Mouse (Mus musculus): ENCODE results near the gene Orc1.

Orc1 gene

GRCm38 (mm10) chr4:108578840-108579742 lies at the start of gene Orc1, which contains the start of gene Prpf38a:
Gene Orc1, plus strand, starts transcription at chr4:108579423.
Gene Prpf38a, minus strand, starts transcription at chr4:108579336.
- DNase-seq, result peak; percentile 98

DNA sequence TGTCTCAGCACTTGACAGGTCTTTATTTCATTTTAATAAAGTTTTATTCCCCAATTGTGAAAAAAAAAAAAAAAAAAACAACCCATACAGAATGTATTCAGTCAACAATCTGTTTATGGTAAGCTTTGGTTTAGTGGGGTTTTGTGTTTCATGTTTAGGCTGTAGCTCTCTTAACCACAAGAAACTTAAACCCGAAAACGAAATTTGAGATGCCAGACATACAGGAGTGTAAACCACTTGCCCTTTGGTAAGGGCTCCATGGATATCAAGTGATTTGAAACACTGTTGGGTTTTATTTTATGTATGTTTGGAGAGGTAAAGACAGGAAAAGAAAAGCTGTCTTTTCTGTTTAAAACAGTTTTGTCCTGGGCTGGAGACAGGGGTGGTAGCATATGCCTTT lies 39.5 kb upstream of the Orc1 start:
- no peak for DNase-seq

DNA sequence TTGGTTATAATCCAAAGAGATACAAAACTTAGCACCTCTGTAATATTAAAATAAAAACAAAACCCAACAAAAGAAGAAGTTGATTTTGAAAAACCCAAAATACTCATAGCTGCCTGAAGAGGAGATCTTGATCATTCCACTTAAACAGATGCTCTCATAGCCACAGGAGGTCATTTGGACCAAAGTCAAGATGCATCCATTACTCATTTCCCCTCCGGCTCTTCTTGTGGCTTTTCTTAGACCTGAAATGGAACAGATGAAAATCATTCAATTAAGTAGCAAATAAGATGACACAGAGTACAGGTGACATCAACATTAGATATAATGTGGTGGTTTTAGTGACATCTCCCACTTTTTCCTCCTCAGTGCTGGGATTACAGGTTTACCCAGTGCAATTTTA lies 14.2 kb upstream of the Orc1 start:
- DNase-seq, result no peak

GRCm38 (mm10) chr4:108572644-108573043 lies 6.6 kb upstream of the Orc1 start:
- no peak for DNase-seq

GRCm38 (mm10) chr4:108579743-108580411 lies 654 bp downstream of the Orc1 start:
- no peak for DNase-seq

- DNase-seq, result no peak
These were observed 14.2 kb downstream of the Orc1 start for GRCm38 (mm10) chr4:108593376-108593775.

- DNase-seq, result no peak
These were observed 16.6 kb downstream of the Orc1 start for GRCm38 (mm10) chr4:108595785-108596184.

- no peak for DNase-seq
These were observed 19.1 kb downstream of the Orc1 start for GRCm38 (mm10) chr4:108598306-108598705.

- no peak for DNase-seq
These were observed 22.6 kb downstream of the Orc1 start for GRCm38 (mm10) chr4:108601870-108602269.

DNA sequence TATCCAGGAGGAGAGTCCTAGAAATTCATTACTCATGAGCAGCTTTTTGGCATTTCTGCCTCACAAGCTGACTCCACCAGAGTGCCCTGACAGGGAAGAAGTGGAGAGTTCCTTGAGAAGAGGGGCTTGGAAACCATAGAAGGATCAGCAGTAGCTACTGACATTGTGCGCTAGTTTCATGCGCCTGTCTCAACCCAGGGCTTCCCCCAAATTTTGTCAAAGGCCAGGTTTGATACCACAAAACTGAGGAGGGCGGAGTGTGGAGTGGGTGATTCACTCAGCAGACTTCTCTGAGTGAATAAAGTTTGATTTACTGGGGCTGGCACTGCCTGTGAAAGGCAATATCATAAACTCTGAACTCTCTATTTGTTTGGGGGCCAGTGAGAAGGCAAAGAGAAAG lies 29.4 kb downstream of the Orc1 start:
- DNase-seq, result no peak

GRCm38 (mm10) chr4:108610935-108611334 lies 31.7 kb downstream of the Orc1 start:
- no peak for DNase-seq

DNA sequence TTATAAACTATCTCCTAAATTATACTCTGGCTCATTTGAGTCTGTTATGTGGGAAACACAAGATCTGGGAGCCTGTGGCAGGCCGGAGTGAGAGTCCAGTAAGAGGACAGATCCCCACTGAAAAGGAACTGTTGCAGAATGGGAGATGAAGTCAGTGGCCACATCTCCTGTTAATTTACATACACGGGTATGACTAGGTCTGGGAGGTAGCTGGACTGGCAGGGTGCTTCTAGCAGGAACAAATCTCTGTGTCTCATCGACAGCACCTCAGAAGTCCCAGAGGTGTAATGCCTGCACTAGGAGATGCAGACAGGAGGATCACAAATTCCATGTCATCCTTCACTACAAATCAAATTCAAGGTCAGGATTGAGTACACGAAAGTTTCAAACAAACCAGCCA lies 39.4 kb downstream of the Orc1 start:
- no peak for DNase-seq

DNA sequence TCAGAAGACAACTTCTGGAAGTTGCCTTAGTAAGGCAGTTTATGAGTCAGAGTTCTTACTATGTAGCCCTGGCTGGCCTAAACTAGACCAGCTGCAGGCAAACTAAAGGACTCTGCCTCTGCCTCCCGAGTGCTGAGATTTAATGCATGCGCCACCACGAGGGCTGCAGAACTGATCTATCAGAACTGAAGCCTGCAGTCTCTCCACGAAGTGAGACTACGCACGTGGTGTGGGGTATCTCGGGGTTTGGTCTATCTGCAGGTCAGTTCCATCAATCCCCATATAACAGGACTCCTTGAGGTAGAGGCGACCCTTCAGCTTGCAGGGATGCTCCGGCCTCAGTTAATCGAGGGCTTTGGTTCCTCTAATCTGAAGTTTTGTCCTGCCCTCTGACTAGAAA lies 39.9 kb downstream of the Orc1 start:
- DNase-seq, result peak; percentile 21

GRCm38 (mm10) chr4:108619587-108620341 lies 40.5 kb downstream of the Orc1 start, which contains the start of gene Cc2d1b:
Gene Cc2d1b, plus strand, starts transcription at chr4:108619940.
- DNase-seq, result peak; percentile 95

DNA sequence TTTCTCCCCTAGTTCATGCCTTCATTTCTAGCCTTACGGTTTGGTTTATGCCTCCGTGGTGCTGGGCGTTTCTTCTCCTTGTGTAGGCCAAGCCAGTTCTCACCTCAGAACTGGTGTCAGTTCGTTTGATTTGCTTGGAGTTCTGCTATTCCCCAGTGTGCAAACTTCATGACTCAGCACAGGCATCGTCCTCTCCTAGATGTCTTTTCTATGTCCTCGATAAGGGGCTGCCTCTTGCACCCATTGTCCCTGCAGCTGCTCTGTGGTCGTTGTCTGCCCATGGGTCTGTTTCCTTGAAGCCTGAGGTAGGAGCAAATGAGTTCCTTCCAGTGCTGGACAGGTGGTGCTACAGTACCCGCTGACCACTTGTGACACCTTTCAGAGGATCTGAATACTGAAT lies 41.3 kb downstream of the Orc1 start:
- peak; percentile 6 for DNase-seq

DNA sequence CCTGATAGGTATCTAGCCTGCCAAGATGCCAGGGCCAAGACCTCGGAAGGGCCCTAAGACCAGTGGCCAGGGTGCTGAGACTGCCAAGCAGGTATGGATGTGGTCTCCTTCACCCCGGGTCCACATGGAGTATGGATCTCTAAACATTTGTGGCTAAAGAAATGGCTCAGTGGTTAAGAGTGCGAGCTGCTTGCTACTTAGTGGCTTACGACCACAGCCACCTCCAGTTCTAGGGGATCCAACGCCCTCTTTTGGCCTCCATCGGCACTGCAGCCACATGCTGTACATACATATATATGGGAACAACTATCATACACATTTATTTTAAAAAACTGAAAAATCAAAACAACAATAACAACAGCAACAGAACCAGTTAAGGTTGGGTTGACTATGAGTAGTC lies 42.3 kb downstream of the Orc1 start:
- no peak for DNase-seq

DNA sequence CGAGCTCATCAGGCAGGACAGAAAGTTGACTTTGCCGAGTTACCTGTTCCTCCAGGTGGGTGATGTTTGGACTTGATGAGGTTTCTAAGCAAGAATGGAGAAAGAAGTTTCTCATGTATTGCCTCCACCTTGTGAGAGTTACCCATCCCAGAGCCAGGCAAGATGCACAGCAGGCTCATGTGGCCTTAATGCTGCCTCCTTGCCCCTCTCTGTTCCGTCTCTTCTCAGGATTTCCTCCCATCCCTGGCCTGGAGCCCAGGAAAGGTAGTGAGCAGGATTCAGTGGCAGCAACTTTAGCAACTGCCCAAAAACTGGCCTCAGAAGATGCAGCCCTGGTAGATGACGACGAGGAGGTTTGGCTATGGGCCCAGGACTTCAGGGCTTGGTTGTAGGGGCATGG lies 47.8 kb downstream of the Orc1 start:
- DNase-seq, result no peak

GRCm38 (mm10) chr4:108629363-108629880 lies 50.2 kb downstream of the Orc1 start:
- no peak for DNase-seq

GRCm38 (mm10) chr4:108630096-108630495 lies 50.9 kb downstream of the Orc1 start:
- no peak for DNase-seq

GRCm38 (mm10) chr4:108631616-108632015 lies 52.4 kb downstream of the Orc1 start:
- DNase-seq, result no peak

DNA sequence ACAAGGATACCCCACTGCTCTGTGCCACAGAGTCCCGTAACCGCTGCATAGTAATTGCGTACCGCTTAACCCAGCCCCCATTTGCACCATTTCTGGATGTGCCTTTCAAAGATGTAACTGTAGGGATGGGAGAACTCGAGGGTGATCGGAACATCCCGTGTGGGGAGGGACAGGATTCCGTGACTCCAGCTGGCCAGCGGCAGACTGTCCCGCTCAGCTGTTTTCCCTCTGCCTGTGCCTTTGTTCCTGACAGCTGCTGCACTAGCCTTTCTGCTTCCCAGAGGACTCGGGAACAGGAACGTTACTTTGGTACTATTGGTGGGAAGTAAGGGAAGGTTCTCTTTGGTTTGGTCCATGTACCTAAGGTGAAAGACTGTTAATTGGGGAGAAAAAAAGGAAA lies 54.5 kb downstream of the Orc1 start:
- DNase-seq, result no peak

- DNase-seq, result no peak
These were observed 55.5 kb downstream of the Orc1 start for GRCm38 (mm10) chr4:108634696-108635095.

DNA sequence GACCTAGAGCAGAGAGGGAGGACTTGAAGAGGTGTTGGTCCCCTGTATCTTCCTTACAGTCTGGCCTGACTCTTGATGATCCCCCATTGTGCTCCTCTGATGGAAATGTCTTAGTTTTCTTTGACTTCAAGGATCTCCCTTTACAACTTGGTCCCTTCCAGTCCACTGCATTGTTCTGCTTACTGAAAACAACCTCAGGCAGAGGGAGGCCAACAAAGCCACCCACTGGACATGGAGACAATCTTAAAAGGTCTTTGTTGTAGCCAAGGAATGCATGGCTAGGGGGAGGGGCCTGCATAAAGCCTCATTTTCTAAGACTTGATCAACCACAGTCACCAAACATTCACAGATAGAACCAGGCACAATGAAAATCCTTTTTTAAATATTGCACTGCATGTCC lies 55.9 kb downstream of the Orc1 start:
- no peak for DNase-seq
